Mouse (Mus musculus) limb, embryonic 14.5 days (tissue): ENCODE results near the gene 1700013G24Rik. TPM values are rescaled to one million over a fixed set of nuclear protein-coding genes. Genes with fewer than 3 reads are reported as not detected.

ENCODE experiments used
- ATAC-seq: fragments of 200-750 bp; cut with Nextera tagmentation; 2 replicates; pipeline ENCODE4 v1.8.0; 2017; ENCODE audit warnings: low read depth, moderate number of reproducible peaks, moderate TSS enrichment; ENCODE audit not compliant: low FRiP score
- DNase-seq: peaks from one replicate; pipeline ENCODE4 v3.0.0-alpha.2; 2015; ENCODE audit warnings: low spot score
- H3K27ac ChIP-seq: fragments of 300-500 bp; sonication (generic); replicated peaks from 2 replicates; pipeline ENCODE4 v1.5.1; 2014; ENCODE audit warnings: low read depth, mild to moderate bottlenecking, low read length, moderate library complexity, mixed read lengths
- H3K27me3 ChIP-seq: fragments of 300-500 bp; sonication (generic); 2 replicates; pipeline ENCODE4 v1.6.1; 2014; ENCODE audit warnings: low read length, mixed read lengths; ENCODE audit not compliant: control insufficient read depth, insufficient read depth
- H3K36me3 ChIP-seq: fragments of 300-500 bp; sonication (generic); 2 replicates; pipeline ENCODE4 v1.6.1; 2014; ENCODE audit warnings: mild to moderate bottlenecking, low read length, moderate library complexity, mixed read lengths; ENCODE audit not compliant: control insufficient read depth, insufficient read depth
- H3K4me1 ChIP-seq: fragments of 300-500 bp; sonication (generic); 2 replicates; pipeline ENCODE4 v1.6.1; 2014; ENCODE audit warnings: antibody characterized with exemption, low read length, mixed read lengths; ENCODE audit not compliant: control insufficient read depth, insufficient read depth
- H3K4me2 ChIP-seq: fragments of 300-500 bp; sonication (generic); replicated peaks from 2 replicates; pipeline ENCODE4 v1.6.1; 2014; ENCODE audit warnings: low read depth, mild to moderate bottlenecking, low read length, moderate library complexity; ENCODE audit not compliant: severe bottlenecking
- H3K4me3 ChIP-seq: fragments of 300-500 bp; sonication (generic); replicated peaks from 2 replicates; pipeline ENCODE4 v1.5.1; 2014; ENCODE audit warnings: low read length
- H3K9ac ChIP-seq: fragments of 300-500 bp; sonication (generic); 2 replicates; pipeline ENCODE4 v1.6.1; 2014; ENCODE audit warnings: mild to moderate bottlenecking, low read depth, low read length, moderate library complexity; ENCODE audit not compliant: severe bottlenecking
- H3K9me3 ChIP-seq: fragments of 300-500 bp; sonication (generic); 2 replicates; pipeline ENCODE4 v1.6.1; 2016; ENCODE audit warnings: low read length; ENCODE audit not compliant: control insufficient read depth
- POLR2A ChIP-seq: fragments of 200-500 bp; IDR thresholded peaks from 2 replicates; pipeline ENCODE4 v1.8.0; 2012; ENCODE audit warnings: inconsistent platforms, mild to moderate bottlenecking, moderate library complexity, borderline replicate concordance; ENCODE audit not compliant: insufficient read depth, insufficient read length; ENCODE audit errors: extremely low read depth
- WGBS: fragments of 180-500 bp; shearing (Covaris S2); extraction: QIAGEN DNeasy Blood & Tissue Kit; methylation state at CpG from one replicate; pipeline ENCODE4 v1.1.7; 2014; 5-methylcytosine and 5-hydroxymethylcytosine counted together
- polyA plus RNA-seq, 2 experiments: library from polyadenylated mRNA; depleted of rRNA in 1 of 2; stranded (reverse) in 1 of 2; unstranded in 1 of 2; fragments of >200 nt; fragmentation: Nextera tagmentation in 1 of 2; extraction: Ambion mirVana in 1 of 2; gene quantifications; 2 replicates each; pipeline versions ENCODE4 v1.2.1 to v1.2.3; 2012 to 2014

The 1700013G24Rik gene
- polyA plus RNA-seq, 2 experiments: 0.23 to 0.30 TPM

GRCm38 (mm10) chr4:137457292-137457691 lies 4.2 kb downstream of the 1700013G24Rik start:
- ATAC-seq: no peak
- Histone ChIP-seq H3K27ac (no peak overlapping the region), H3K4me3 (no peak overlapping the region), H3K4me1 (no peaks in the 10 kb centered on the region), H3K9ac (no peak overlapping the region), H3K27me3 (no peaks in the 10 kb centered on the region), H3K4me2 (no peak overlapping the region), H3K9me3 (no peaks in the 10 kb centered on the region), H3K36me3 (no peaks in the 10 kb centered on the region)
- no peak for TF ChIP-seq POLR2A
- WGBS: 77% methylated on average over 4 of the region's 4 CpGs
- DNase-seq: no peak

- no peak overlapping the region for H3K9ac ChIP-seq
- no peak for DNase-seq
- H3K27ac ChIP-seq: no peak overlapping the region
- no peaks in the 10 kb centered on the region for H3K4me1 ChIP-seq
- no peaks in the 10 kb centered on the region for H3K9me3 ChIP-seq
- H3K36me3 ChIP-seq: no peaks in the 10 kb centered on the region
- no peak overlapping the region for H3K4me3 ChIP-seq
- no peak for TF ChIP-seq POLR2A
- H3K27me3 ChIP-seq: no peaks in the 10 kb centered on the region
- ATAC-seq: no peak
- H3K4me2 ChIP-seq: no peak overlapping the region
- 63% methylated on average over 9 of the region's 9 CpGs for WGBS
Observed at GRCm38 (mm10) chr4:137458310-137458709, 5.2 kb downstream of the 1700013G24Rik start.

- ATAC-seq: no peak
- no peak overlapping the region for H3K4me3 ChIP-seq
- WGBS: 64% methylated on average over 5 of the region's 5 CpGs
- H3K36me3 ChIP-seq: no peaks in the 10 kb centered on the region
- H3K4me2 ChIP-seq: no peak overlapping the region
- H3K27me3 ChIP-seq: no peaks in the 10 kb centered on the region
- no peak overlapping the region for H3K9ac ChIP-seq
- TF ChIP-seq POLR2A: no peak
- DNase-seq: no peak
- H3K9me3 ChIP-seq: no peaks in the 10 kb centered on the region
- H3K4me1 ChIP-seq: no peaks in the 10 kb centered on the region
- no peak overlapping the region for H3K27ac ChIP-seq
Observed at GRCm38 (mm10) chr4:137458861-137459260, 5.8 kb downstream of the 1700013G24Rik start.

- H3K4me3 ChIP-seq: no peak overlapping the region
- H3K27me3 ChIP-seq: no peaks in the 10 kb centered on the region
- H3K36me3 ChIP-seq: no peaks in the 10 kb centered on the region
- H3K27ac ChIP-seq: no peak overlapping the region
- no peak for TF ChIP-seq POLR2A
- ATAC-seq (no peak), DNase-seq (no peak)
- WGBS: 71% methylated on average over 14 of the region's 14 CpGs
- H3K9ac ChIP-seq: no peak overlapping the region
- H3K9me3 ChIP-seq: no peaks in the 10 kb centered on the region
- no peaks in the 10 kb centered on the region for H3K4me1 ChIP-seq
- no peak overlapping the region for H3K4me2 ChIP-seq
Observed at GRCm38 (mm10) chr4:137460676-137461075, 7.6 kb downstream of the 1700013G24Rik start.

GRCm38 (mm10) chr4:137461217-137461616 lies 8.1 kb downstream of the 1700013G24Rik start:
- Histone ChIP-seq H3K27ac (no peak overlapping the region), H3K4me3 (no peak overlapping the region), H3K4me2 (no peak overlapping the region), H3K9ac (no peak overlapping the region), H3K27me3 (no peaks in the 10 kb centered on the region), H3K9me3 (no peaks in the 10 kb centered on the region), H3K36me3 (no peaks in the 10 kb centered on the region), H3K4me1 (no peaks in the 10 kb centered on the region)
- DNase-seq: no peak
- WGBS: 78% methylated on average over 4 of the region's 4 CpGs
- TF ChIP-seq POLR2A: no peak
- no peak for ATAC-seq
